Mouse (Mus musculus) liver, embryonic 14.5 days (tissue): ENCODE data around the gene 1700019D03Rik. TPM values are rescaled to one million over a fixed set of nuclear protein-coding genes. Genes with fewer than 3 reads are reported as not detected.

Experiments used
- ATAC-seq: fragments of 200-750 bp; cut with Nextera tagmentation; 2 replicates; pipeline ENCODE4 v1.8.0; 2017; ENCODE audit warnings: moderate number of reproducible peaks, mild to moderate bottlenecking, moderate library complexity; ENCODE audit not compliant: insufficient read depth
- DNase-seq, 3 experiments: peaks; one replicate each; pipeline ENCODE4 v3.0.0-alpha.2; 2012 to 2013; ENCODE audit warnings: low read depth in 3 of 3, low spot score in 3 of 3
- H3K27ac ChIP-seq: fragments of 300-500 bp; sonication (generic); 2 replicates; pipeline ENCODE4 v1.5.1; 2014; ENCODE audit warnings: moderate library complexity, mild to moderate bottlenecking, control low read depth, inconsistent platforms
- H3K27me3 ChIP-seq: fragments of 300-500 bp; sonication (generic); 2 replicates; pipeline ENCODE4 v1.6.1; 2014; ENCODE audit warnings: mild to moderate bottlenecking, low read length, moderate library complexity; ENCODE audit not compliant: control insufficient read depth, insufficient read depth
- H3K36me3 ChIP-seq: fragments of 300-500 bp; sonication (generic); replicated peaks from 2 replicates; pipeline ENCODE4 v1.6.1; 2014; ENCODE audit warnings: low read depth; ENCODE audit not compliant: control insufficient read depth, insufficient read depth
- H3K4me1 ChIP-seq, 2 experiments: fragments of 200-500 bp in 1 of 2; fragments of 300-500 bp in 1 of 2; sonication (generic) in 1 of 2; replicated peaks; 2 replicates each; pipeline ENCODE4 v1.6.1; 2012 to 2014; ENCODE audit warnings: antibody characterized with exemption in 1 of 2, inconsistent platforms in 1 of 2, low read length in 1 of 2; ENCODE audit not compliant: control insufficient read depth in 2 of 2, insufficient read depth in 2 of 2
- H3K4me2 ChIP-seq: fragments of 300-500 bp; sonication (generic); 2 replicates; pipeline ENCODE4 v1.6.1; 2014; ENCODE audit warnings: low read depth, mild to moderate bottlenecking, control low read depth, moderate library complexity
- H3K4me3 ChIP-seq, 2 experiments: fragments of 200-500 bp in 1 of 2; fragments of 300-500 bp in 1 of 2; sonication (generic) in 1 of 2; 2 replicates each; pipeline ENCODE4 v1.5.1; 2012 to 2014; ENCODE audit warnings: low read depth in 2 of 2, low read length in 2 of 2, mild to moderate bottlenecking in 2 of 2, control low read depth in 1 of 2, inconsistent platforms in 1 of 2, moderate library complexity in 1 of 2; ENCODE audit not compliant: insufficient read depth in 1 of 2
- H3K9ac ChIP-seq: fragments of 300-500 bp; sonication (generic); replicated peaks from 2 replicates; pipeline ENCODE4 v1.6.1; 2014; ENCODE audit warnings: mild to moderate bottlenecking, control low read depth, moderate library complexity
- H3K9me3 ChIP-seq: fragments of 300-500 bp; sonication (generic); 2 replicates; pipeline ENCODE4 v1.6.1; 2016; ENCODE audit warnings: low read length, mixed read lengths; ENCODE audit not compliant: control insufficient read depth
- CTCF ChIP-seq: IDR thresholded peaks from 2 replicates; pipeline ENCODE4 v1.5.1; 2016; ENCODE audit warnings: antibody characterized with exemption, low read depth, control low read depth
- EP300 ChIP-seq: IDR thresholded peaks from 2 replicates; pipeline ENCODE4 v1.6.1; 2016; ENCODE audit warnings: antibody characterized with exemption, low read depth
- WGBS: fragments of 180-500 bp; shearing (Covaris S2); extraction: QIAGEN DNeasy Blood & Tissue Kit; methylation state at CpG from one replicate; pipeline ENCODE4 v1.1.7; 2014; ENCODE audit not compliant: insufficient replicate concordance; 5-methylcytosine and 5-hydroxymethylcytosine counted together
- polyA plus RNA-seq, 2 experiments: library from polyadenylated mRNA; depleted of rRNA in 1 of 2; stranded (reverse) in 1 of 2; unstranded in 1 of 2; fragments of >200 nt; fragmentation: Nextera tagmentation in 1 of 2; extraction: Ambion mirVana in 1 of 2; gene quantifications; 2 replicates each; pipeline versions ENCODE4 v1.2.1 to v1.2.3; 2012 to 2014

The 1700019D03Rik gene
- polyA plus RNA-seq, 2 experiments = 2.0 to 8.2 TPM

DNA sequence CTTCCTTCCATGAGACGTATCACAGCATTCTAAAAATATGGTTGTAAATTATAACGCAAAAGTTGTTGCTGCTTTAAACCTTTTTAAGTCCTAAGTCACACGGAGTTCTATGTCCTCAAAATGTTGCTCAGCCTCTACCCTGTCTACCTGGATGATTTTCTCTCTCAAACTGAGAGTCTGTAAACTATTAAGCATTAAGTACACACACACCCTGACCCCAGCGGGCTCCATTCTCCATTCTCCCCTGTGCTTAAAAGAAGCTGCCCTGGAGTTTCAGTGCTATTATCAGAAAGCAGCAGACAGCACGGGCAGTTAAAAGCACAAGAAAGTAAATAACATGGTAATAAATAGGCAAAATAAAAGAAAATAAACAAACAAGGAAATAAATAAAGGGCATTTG lies 39.1 kb upstream of the 1700019D03Rik start:
- no peak overlapping the region for H3K4me3 ChIP-seq
- ATAC-seq (peak; percentile 56; the same call in 1 of the 2 replicates), DNase-seq (peak in 2 of 3 experiments; percentile 1 to 11)
- 51% methylated on average over 5 of the region's 5 CpGs for WGBS
- H3K27me3 ChIP-seq = no peaks in the 10 kb centered on the region
- no peak overlapping the region for H3K9ac ChIP-seq
- H3K9me3 ChIP-seq = no peaks in the 10 kb centered on the region
- H3K36me3 ChIP-seq = no peaks in the 10 kb centered on the region
- H3K27ac ChIP-seq = no peak overlapping the region
- TF ChIP-seq EP300 (no peak), CTCF (no peak)
- H3K4me2 ChIP-seq = no peak overlapping the region
- H3K4me1 ChIP-seq = peaks cover 0 to 5% of the 10 kb centered on the region in 2 experiments; a peak in 1 of 4 replicates

DNA sequence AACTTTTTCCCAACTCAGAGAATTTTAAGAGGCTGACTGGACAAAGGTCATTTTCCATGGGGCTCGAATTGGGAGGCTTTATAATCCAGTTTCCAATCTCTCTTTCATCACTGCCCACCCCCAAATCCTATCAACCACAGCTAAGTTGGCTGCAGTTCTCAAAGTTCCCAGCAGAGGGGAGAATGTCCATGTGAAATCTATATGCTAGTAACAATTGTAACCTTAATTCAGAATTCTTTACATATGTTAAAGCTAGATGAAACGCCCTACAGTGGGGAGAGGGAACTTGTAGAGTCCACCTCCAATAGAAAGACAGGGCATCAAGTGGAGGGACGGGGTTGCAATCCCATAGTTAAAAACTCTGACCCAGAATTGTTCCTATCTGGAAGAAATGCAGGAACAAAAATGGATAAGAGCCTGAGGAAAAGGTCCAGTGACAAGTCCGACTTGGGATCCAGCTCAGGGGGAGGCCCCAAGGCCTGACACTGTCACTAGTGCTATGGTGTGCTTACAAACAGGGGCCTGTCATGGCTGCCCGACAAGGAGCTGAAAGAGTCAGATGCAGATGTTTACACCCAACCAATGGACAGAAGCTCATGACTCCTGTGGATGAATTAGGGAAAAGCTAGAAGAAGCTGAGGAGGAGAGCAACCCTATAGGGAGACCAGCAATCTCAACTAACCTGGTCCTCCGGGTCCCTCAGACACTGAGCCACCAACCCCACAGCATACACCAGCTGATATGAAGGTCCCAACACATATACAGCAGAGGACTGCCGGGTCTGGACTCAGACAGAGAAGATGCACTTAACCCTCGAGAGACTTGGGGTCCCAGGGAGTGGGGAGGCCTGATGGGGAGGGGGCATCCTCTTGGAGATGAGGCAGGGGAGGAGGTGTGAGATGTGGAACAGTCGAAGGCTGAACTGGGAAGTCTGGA lies 33.4 kb upstream of the 1700019D03Rik start:
- 32% methylated on average over 9 of the region's 9 CpGs for WGBS
- TF ChIP-seq EP300 = no peak
- peak; percentile 51 for TF ChIP-seq CTCF
- H3K4me1 ChIP-seq = no peaks in the 10 kb centered on the region
- DNase-seq = peak in 1 of 3 experiments; percentile 6
- H3K36me3 ChIP-seq = no peaks in the 10 kb centered on the region
- H3K27me3 ChIP-seq = no peaks in the 10 kb centered on the region
- H3K9me3 ChIP-seq = no peaks in the 10 kb centered on the region
- no peak overlapping the region for H3K27ac ChIP-seq
- ATAC-seq = no peak
- H3K4me2 ChIP-seq = no peak overlapping the region
- H3K4me3 ChIP-seq = no peak overlapping the region
- H3K9ac ChIP-seq = no peak overlapping the region

DNA sequence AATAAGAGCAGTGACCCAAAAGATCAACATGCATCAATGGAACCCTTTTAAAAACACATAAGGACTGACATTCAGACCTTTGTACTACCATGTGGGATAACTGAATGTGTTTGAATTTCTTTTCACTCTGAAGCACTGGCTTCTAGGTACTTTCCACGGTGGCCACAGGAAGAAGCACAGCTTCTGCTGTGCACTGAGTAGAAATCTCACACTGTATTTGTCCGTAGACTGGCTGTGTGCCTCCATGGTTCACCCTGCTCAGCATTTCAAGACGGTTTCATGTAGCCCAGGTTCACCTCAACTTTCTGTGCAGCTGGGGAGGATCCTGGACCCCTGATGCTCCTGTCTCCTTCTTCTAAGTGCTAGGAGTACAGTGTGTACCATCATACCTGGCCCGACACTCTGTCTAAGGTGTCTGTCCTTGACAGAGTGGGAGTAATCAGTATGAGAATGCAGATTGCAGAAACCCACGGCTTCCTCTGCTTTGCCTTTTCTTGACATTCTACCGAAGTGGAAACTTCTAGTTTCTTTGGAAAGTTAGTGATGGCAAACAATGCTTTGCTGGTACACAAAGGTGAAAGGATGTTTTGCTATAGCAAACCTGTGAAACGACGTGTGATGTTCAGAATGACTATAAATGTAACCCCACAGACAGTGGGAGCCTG lies 29.9 kb upstream of the 1700019D03Rik start:
- no peak for TF ChIP-seq EP300
- no peaks in the 10 kb centered on the region for H3K4me1 ChIP-seq
- H3K27me3 ChIP-seq = no peaks in the 10 kb centered on the region
- no peak overlapping the region for H3K9ac ChIP-seq
- H3K9me3 ChIP-seq = no peaks in the 10 kb centered on the region
- no peak overlapping the region for H3K4me2 ChIP-seq
- no peak overlapping the region for H3K27ac ChIP-seq
- no peak for DNase-seq
- 53% methylated on average over 8 of the region's 8 CpGs for WGBS
- ATAC-seq = no peak
- H3K4me3 ChIP-seq = no peak overlapping the region
- no peaks in the 10 kb centered on the region for H3K36me3 ChIP-seq

DNA sequence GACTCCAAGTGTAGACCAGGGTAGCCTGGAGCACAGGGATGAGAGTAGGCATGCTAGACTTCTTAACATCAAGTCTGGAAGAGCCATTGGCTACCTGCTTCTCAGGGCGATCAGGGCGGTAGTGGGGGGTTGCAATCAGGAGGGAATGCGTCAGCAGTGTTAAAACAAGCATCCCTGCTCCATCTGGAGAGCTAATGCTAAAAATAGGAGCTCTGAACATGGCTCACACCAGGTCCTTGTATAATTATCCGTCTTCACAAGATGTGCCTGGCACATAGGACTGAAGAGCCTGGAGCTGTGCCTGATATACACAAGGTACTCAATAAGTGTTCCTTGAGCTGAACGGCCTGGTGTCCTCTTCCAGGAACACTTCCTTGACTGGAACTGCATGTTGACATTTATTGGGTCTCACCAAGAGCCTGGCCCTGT lies 17.5 kb upstream of the 1700019D03Rik start:
- Histone ChIP-seq H3K4me1 (no peaks in the 10 kb centered on the region), H3K4me3 (no peak overlapping the region), H3K4me2 (no peak overlapping the region), H3K36me3 (no peaks in the 10 kb centered on the region), H3K9me3 (no peaks in the 10 kb centered on the region), H3K27me3 (no peaks in the 10 kb centered on the region), H3K9ac (no peak overlapping the region), H3K27ac (no peak overlapping the region)
- TF ChIP-seq CTCF (no peak), EP300 (no peak)
- no peak for DNase-seq
- 70% methylated on average over 5 of the region's 5 CpGs for WGBS
- no peak for ATAC-seq

DNA sequence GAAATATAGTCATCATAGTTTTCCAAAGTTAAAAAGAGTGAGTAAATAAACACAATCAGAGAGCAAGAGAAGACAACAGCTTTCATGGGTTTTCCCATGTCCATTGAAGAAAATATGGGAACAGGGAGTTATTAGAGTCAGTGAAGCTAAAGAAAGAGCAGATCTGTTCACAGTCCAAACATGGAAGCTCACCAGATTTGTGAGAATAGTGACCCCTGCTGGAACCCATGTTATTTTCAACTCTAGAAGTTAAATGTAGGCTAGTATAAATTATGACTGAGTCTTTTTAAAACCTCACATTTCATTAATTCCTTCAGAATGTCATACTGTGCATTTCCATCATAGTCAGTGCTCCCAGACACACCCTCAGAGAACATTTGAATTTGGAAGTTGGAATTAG lies 12.6 kb upstream of the 1700019D03Rik start:
- ATAC-seq = no peak
- Histone ChIP-seq H3K27me3 (no peaks in the 10 kb centered on the region), H3K9ac (no peak overlapping the region), H3K4me1 (no peaks in the 10 kb centered on the region), H3K4me2 (no peak overlapping the region), H3K4me3 (no peak overlapping the region), H3K9me3 (no peaks in the 10 kb centered on the region), H3K27ac (no peak overlapping the region), H3K36me3 (no peaks in the 10 kb centered on the region)
- TF ChIP-seq CTCF (no peak), EP300 (no peak)
- DNase-seq = no peak
